Mouse (Mus musculus) adrenal gland (tissue): ENCODE measurements around the gene Swsap1.

Experiments used
- intact Hi-C: fragments of 180-260 bp; cut with DNase I; formaldehyde crosslinking; loops from one replicate; pipeline ENCODE4 v1.15.1; 2025

Gene Swsap1

GRCm38 (mm10) chr9:21935466-21936131 lies 20.0 kb upstream of the Swsap1 start:
- intact Hi-C loops, result no loop called here

DNA sequence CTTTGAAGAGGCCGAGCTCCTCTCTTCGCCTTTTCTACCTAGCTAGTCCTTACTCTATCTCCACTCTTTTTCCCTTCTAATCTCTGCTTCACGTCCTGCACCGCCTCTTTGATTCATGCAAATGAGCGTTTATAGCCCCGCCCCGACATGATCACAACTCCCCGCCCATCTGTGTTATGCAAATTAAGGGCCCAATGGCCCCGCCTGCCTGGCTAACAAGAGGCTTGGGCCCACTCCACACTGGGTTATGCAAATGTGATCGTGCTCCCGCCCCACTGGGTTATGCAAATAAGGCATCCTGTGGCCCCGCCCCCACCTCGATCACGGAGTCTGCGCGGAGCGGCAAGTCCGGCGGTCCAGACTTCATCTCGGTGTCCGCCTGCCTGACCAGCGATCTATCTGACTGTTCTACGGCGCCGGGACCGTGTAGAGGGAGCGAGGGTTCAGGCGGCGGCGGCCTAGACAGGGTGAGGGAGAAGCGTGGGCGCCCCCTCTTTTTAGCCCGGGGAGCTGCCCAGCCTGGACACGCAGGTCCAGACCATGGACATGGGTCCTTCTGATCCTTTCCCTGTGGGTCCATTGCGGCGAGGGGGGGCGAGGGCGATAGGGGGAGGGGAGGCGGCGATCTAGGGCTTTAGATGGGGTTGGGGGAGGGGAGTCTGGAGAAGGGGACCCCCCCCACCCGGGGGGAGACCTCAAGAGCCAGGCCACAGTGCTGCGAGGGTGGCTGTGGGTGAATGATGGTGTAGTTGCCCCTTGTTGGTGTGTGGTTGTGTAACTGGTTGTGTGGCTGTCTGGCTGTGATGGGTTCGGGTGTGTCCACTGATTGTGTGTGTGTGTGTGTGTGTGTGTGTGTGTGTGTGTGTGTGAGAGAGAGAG lies 18.6 kb upstream of the Swsap1 start, which contains the start of gene Plppr2:
Gene Plppr2 (plus strand): TSS at position 342 of the 879 bp plus-strand sequence.
- intact Hi-C loops, result no loop called here

GRCm38 (mm10) chr9:21937711-21938175 lies 17.8 kb upstream of the Swsap1 start:
- intact Hi-C loops, result no loop called here

DNA sequence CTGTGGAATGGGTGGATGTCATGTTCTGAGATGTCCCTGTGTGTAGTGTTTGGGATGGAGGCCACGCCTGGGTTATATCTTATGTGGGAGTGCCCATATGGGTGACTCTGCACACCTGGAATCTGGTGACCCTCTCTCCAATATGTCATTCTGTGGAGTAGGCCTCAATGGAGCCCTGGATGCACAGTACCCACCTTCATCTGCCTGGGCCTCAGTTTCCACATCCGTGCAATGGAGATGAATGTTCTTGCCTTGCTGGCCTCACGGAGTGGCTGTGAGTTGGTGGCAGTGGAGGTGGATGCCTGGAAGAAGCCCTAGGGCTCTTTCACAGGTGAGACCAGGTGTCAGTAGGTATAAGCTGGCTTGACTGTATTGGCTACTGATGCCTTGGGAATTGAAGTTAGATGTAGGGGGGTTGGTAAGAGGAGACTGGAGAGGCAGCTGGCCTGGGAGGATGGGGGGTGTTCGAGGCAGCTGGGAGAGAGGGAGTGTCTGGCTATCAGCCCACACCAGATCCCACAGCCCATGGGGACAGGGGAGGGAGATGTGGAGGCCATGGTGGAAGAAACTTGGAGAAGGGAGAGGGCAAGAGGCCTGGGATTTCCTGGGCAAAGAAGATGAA lies 17.2 kb upstream of the Swsap1 start:
- intact Hi-C loops, result no loop called here

DNA sequence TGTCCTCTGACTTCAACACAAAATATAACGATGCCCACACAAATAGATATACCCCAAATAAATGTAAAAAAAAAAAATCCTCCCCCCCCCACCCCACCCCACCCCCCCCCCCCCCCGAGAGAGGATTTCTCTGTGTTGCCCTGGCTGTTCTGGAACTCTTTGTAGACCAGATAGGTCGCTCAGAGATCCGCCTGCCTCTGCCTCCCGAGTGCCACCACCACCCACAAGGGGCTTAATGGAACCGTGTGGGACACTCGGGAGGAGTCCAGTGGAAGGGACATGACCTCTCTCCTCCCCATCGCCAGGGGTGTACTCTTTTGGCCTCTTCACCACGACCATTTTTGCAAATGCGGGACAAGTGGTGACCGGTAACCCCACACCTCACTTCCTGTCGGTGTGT lies 12.5 kb upstream of the Swsap1 start:
- intact Hi-C loops, result no loop called here

DNA sequence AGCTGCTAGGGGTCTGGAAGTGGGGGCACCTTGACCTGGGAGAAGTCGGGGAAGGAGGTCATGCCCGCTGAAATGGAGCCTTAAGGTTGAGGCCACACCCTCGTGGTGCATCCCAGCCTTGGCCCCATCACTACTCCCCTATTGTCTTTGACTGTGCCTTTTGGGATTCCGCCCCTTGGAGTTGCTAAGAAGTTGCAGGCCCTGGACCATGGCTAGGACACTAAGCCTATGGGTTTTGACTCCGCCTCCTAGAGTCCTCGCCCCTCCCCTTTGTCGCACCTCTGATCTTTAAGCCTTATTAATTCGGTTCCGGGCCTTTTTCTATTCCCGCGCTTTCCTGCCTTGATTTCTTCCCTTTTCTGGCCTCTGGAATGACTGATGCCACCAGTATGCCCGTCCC lies 11.9 kb upstream of the Swsap1 start:
- intact Hi-C loops, result no loop called here

GRCm38 (mm10) chr9:21944267-21944666 lies 11.3 kb upstream of the Swsap1 start:
- intact Hi-C loops, result no loop called here

- intact Hi-C loops, result no loop called here
Measured at GRCm38 (mm10) chr9:21947540-21948130, 7.9 kb upstream of the Swsap1 start.

DNA sequence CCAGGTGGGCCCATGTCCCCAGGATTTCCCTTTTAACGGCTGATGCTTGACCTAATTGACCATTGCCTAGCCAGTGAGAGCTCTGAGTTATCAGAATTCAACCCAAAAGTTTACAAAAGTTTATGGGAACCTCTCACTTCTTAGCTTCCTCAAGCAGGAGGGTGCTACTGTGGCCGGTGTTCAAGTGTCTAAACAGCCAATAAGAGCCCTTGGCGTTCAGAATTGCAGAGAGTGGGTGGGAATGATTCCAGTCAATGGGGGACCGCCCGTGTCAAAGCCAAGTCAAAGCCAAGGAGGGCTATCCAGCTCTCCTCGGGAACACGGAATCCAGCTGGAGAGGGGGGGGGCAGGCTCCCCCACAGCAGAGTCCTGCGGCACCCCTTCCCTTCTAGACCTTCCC lies 7.4 kb upstream of the Swsap1 start:
- intact Hi-C loops, result no loop called here

DNA sequence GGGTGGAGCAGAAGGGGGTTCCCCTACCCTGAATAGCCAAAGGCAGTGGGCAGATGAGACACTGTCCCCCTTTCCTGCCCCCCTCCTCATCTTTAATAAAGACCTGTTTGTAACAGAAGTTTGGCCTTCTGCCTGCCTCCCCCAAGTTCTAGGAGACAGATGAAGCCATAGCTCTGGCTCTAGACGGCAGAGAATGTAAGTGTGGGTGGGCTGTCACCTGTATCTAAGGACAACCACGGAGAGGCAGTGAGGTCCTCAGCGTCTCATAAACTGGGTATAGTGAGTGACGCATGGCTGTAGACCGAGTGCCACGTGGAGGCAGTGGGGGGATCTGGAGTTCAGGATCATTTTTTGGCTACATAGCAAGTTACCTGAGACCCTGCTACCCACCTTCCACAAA lies 6.8 kb upstream of the Swsap1 start:
- intact Hi-C loops, result no loop called here

DNA sequence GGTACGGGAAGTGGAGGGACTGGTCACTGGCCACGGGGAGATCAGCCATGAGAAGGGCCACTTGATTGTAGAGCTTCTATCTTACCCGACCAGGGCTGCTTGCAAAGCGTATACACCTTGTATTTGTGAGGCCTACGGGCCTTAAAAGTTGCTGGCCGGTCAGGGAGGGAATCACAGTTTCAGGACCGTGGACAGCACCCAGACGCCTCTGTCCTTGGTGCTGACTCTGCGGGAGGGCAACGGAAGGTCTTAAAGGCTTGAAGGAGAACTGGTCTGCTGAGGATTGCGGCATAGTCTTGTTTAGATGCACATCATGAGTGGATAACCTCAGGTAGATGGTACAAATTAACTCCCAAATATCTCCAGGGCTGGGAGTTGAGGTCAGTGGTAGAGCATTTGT lies 5.2 kb upstream of the Swsap1 start:
- intact Hi-C loops, result no loop called here

DNA sequence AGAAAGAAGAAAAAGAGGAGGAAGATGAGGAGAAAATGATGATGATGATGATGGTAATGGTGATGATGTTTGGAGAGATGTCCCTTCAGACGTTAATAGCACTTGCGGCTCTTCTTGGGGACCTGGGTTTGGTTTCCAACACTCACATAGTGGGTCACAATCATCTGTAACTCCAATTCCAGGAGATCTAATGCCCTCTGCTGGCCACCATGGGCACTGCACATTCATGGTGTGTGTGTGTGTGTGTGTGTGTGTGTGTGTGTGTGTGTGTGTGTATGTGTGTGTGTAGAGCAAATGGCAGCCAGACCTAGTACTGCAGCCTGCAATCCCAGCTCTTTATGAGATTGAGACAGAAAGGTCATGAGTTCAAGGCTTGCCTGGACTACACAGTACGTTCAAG lies 3.6 kb upstream of the Swsap1 start:
- intact Hi-C loops, result no loop called here

- intact Hi-C loops, result no loop called here
Measured at GRCm38 (mm10) chr9:21953600-21953999, 2.0 kb upstream of the Swsap1 start.

DNA sequence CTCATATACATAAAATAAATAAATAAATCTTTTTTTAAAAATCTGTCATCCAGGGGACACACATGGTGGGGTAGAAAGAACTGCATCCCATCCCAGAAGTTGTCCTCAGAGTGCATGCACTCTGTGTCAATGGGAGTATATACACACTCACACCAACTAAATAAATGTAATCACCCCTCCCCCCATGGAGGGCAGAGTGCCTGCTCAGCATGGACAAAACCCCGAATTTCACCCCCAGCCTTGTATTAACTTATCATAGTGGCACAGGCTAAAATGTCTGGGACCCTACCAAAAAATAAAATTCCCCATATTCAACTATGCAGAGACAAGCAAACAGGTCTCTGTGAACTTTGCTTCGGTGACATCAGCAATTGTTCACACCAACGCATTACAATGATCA lies 920 bp upstream of the Swsap1 start:
- intact Hi-C loops, result no loop called here

DNA sequence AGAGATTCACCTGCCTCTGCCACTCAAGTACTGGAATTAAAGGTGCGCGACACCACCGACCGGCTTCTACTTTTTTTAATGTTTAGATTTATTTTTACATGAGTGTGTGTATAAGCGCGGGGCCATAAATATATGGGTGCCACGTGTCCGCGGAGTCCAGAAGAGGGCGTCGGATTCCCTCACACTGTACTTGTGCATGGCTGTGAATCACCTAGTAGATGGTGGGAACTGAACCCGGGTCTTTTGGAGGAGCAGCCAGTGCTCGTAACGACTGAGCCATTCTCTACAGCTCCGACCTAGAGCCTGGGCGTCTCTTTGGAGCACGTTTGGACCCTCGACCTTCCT lies 358 bp upstream of the Swsap1 start:
- intact Hi-C loops, result no loop called here

DNA sequence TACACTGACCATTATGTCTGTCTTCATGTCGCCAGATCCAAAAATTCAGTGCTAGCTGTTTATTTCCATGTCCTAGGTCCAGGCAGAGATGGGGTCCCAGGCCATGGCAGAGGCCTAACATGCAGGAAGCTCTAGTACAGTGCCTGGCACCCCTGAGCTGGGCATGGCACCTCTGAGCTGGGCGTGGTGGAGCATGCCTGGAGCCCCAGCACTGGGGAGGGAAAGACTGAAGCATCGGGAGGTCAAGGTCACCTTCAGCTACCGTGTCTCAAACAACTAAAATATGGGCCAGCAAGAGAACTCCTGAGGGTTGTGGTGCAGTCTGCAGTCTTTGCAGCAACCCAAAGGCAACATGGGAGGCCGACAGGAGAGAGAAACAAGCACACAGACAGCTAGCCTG lies 2.8 kb downstream of the Swsap1 start:
- intact Hi-C loops, result no loop called here

DNA sequence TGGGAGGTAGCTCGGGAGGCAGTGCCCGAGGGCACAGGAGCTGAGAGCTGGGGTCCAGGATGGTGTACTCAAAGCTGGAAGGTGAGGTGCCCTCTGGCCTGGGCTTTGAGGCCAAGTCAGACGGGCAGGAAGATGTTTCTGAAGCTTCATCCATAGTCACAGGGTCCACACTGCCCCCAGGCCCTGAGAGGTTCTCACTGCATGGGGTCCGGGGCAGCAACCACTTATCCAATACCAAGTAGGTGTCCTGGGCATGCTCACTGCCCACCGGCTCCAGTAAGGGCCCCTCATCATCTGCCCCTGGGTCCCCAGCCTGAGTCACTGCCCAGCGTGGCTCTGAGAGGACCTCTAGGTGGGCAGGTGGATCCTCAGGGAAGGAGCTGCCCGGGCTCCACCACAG lies 3.7 kb downstream of the Swsap1 start:
- intact Hi-C loops, result no loop called here

- intact Hi-C loops, result no loop called here
Measured at GRCm38 (mm10) chr9:21960135-21960534, 4.6 kb downstream of the Swsap1 start.

- intact Hi-C loops, result no loop called here
Measured at GRCm38 (mm10) chr9:21960558-21961208, 5.1 kb downstream of the Swsap1 start.

GRCm38 (mm10) chr9:21961366-21961980 lies 5.9 kb downstream of the Swsap1 start:
- intact Hi-C loops, result no loop called here

GRCm38 (mm10) chr9:21962010-21962409 lies 6.5 kb downstream of the Swsap1 start:
- intact Hi-C loops, result no loop called here
